Mouse (Mus musculus): Measurements from ENCODE around the gene Chd5.

Gene Chd5

GRCm38 (mm10) chr4:152338419-152339292 lies at the start of gene Chd5:
Gene Chd5 (plus strand): TSS chr4:152338651.
- DNase-seq = no peak

GRCm38 (mm10) chr4:152290385-152290784 lies 48.1 kb upstream of the Chd5 start:
- DNase-seq = no peak

GRCm38 (mm10) chr4:152290991-152291390 lies 47.5 kb upstream of the Chd5 start:
- no peak for DNase-seq

GRCm38 (mm10) chr4:152291562-152291961 lies 46.9 kb upstream of the Chd5 start, which contains the start of gene Hes3:
Gene Hes3 (minus strand): TSS chr4:152291662.
- no peak for DNase-seq

GRCm38 (mm10) chr4:152292102-152292765 lies 46.2 kb upstream of the Chd5 start:
- DNase-seq = no peak

GRCm38 (mm10) chr4:152294188-152294929 lies 44.1 kb upstream of the Chd5 start:
- no peak for DNase-seq

- DNase-seq = peak; percentile 57
Observed at GRCm38 (mm10) chr4:152295916-152296315, 42.5 kb upstream of the Chd5 start.

GRCm38 (mm10) chr4:152296371-152296770 lies 42.1 kb upstream of the Chd5 start:
- no peak for DNase-seq

GRCm38 (mm10) chr4:152296874-152297861 lies 41.3 kb upstream of the Chd5 start, which contains the start of gene Icmt:
Gene Icmt (plus strand): TSS chr4:152297227.
- DNase-seq = peak; percentile 100

- no peak for DNase-seq
Observed at GRCm38 (mm10) chr4:152298836-152299235, 39.6 kb upstream of the Chd5 start.

- no peak for DNase-seq
Observed at GRCm38 (mm10) chr4:152300375-152300774, 38.1 kb upstream of the Chd5 start.

- DNase-seq = no peak
Observed at GRCm38 (mm10) chr4:152302012-152302411, 36.4 kb upstream of the Chd5 start.

- no peak for DNase-seq
Observed at GRCm38 (mm10) chr4:152303172-152303571, 35.3 kb upstream of the Chd5 start.

- no peak for DNase-seq
Observed at GRCm38 (mm10) chr4:152304685-152305084, 33.8 kb upstream of the Chd5 start.

GRCm38 (mm10) chr4:152305991-152306390 lies 32.5 kb upstream of the Chd5 start:
- DNase-seq = no peak

GRCm38 (mm10) chr4:152307542-152307941 lies 30.9 kb upstream of the Chd5 start:
- no peak for DNase-seq

- DNase-seq = no peak
Observed at GRCm38 (mm10) chr4:152312186-152312585, 26.3 kb upstream of the Chd5 start.

GRCm38 (mm10) chr4:152313211-152313632 lies 25.2 kb upstream of the Chd5 start:
- DNase-seq = no peak

- no peak for DNase-seq
Observed at GRCm38 (mm10) chr4:152313934-152314333, 24.5 kb upstream of the Chd5 start.

- no peak for DNase-seq
Observed at GRCm38 (mm10) chr4:152315498-152316213, 22.8 kb upstream of the Chd5 start.

GRCm38 (mm10) chr4:152317631-152318033 lies 20.8 kb upstream of the Chd5 start:
- DNase-seq = no peak

All from liver (tissue).